Mouse (Mus musculus): ENCODE data around the gene Fgfr2. TPM values are rescaled to one million over a fixed set of nuclear protein-coding genes. Genes with fewer than 3 reads are reported as not detected.
"Not testable (repeated sequence)": the region's sequence is repeated elsewhere in the genome, so short reads cannot be mapped to it uniquely, and the experiment has no call there.

The Fgfr2 gene
- polyA plus RNA-seq, 1 experiment from 2014 or later, result 18.5 TPM

GRCm38 (mm10) chr7:131471551-131471950 lies 1651.6 kb downstream of the Fgfr2 start:
- no peaks in the 10 kb centered on the region for H3K36me3 ChIP-seq
- 58% methylated on average over 5 of the region's 5 CpGs for WGBS (ENCODE audit: insufficient replicate concordance)
- ATAC-seq, result no peak
- H3K27ac ChIP-seq, result no peak overlapping the region
- no peaks in the 10 kb centered on the region for H3K4me1 ChIP-seq
- H3K27me3 ChIP-seq (replicated peaks), result no peaks in the 10 kb centered on the region
- H3K9ac ChIP-seq, result no peak overlapping the region
- H3K9me3 ChIP-seq (replicated peaks), result no peaks in the 10 kb centered on the region
- no peak overlapping the region for H3K4me3 ChIP-seq
- H3K4me2 ChIP-seq, result no peak overlapping the region

- no peak overlapping the region for H3K27ac ChIP-seq
- no peaks in the 10 kb centered on the region for H3K9me3 ChIP-seq (replicated peaks)
- no peak overlapping the region for H3K4me3 ChIP-seq
- no peaks in the 10 kb centered on the region for H3K27me3 ChIP-seq (replicated peaks)
- H3K9ac ChIP-seq, result no peak overlapping the region
- ATAC-seq, result no peak
- no peaks in the 10 kb centered on the region for H3K4me1 ChIP-seq
- no peaks in the 10 kb centered on the region for H3K36me3 ChIP-seq
- H3K4me2 ChIP-seq, result no peak overlapping the region
- WGBS (ENCODE audit: insufficient replicate concordance), result 35% methylated on average over 3 of the region's 3 CpGs
Observed at GRCm38 (mm10) chr7:131469506-131469905, 1653.6 kb downstream of the Fgfr2 start.

- ATAC-seq, result no peak
- Histone ChIP-seq H3K27me3 (replicated peaks) (no peaks in the 10 kb centered on the region), H3K4me3 (no peak overlapping the region), H3K4me2 (no peak overlapping the region), H3K36me3 (no peaks in the 10 kb centered on the region), H3K27ac (no peak overlapping the region), H3K9me3 (replicated peaks) (no peaks in the 10 kb centered on the region), H3K4me1 (no peaks in the 10 kb centered on the region), H3K9ac (no peak overlapping the region)
- 53% methylated on average over 3 of the region's 3 CpGs for WGBS (ENCODE audit: insufficient replicate concordance)
Observed at GRCm38 (mm10) chr7:131467312-131467711, 1655.8 kb downstream of the Fgfr2 start.

GRCm38 (mm10) chr7:131465735-131466134 lies 1657.4 kb downstream of the Fgfr2 start:
- Histone ChIP-seq H3K4me1 (no peaks in the 10 kb centered on the region), H3K27ac (no peak overlapping the region), H3K36me3 (no peaks in the 10 kb centered on the region), H3K27me3 (replicated peaks) (no peaks in the 10 kb centered on the region), H3K9ac (no peak overlapping the region), H3K9me3 (replicated peaks) (no peaks in the 10 kb centered on the region), H3K4me2 (no peak overlapping the region), H3K4me3 (no peak overlapping the region)
- 43% methylated on average over 3 of the region's 3 CpGs for WGBS (ENCODE audit: insufficient replicate concordance)
- no peak for ATAC-seq

GRCm38 (mm10) chr7:131465117-131465601 lies 1658.0 kb downstream of the Fgfr2 start:
- Histone ChIP-seq H3K4me3 (no peak overlapping the region), H3K9ac (no peak overlapping the region), H3K4me2 (no peak overlapping the region), H3K27me3 (replicated peaks) (no peaks in the 10 kb centered on the region), H3K9me3 (replicated peaks) (no peaks in the 10 kb centered on the region), H3K36me3 (no peaks in the 10 kb centered on the region), H3K4me1 (no peaks in the 10 kb centered on the region), H3K27ac (no peak overlapping the region)
- 52% methylated on average over 3 of the region's 3 CpGs for WGBS (ENCODE audit: insufficient replicate concordance)
- no peak for ATAC-seq

GRCm38 (mm10) chr7:131456714-131457113 lies 1666.4 kb downstream of the Fgfr2 start:
- ATAC-seq, result no peak
- Histone ChIP-seq H3K4me2 (no peak overlapping the region), H3K4me1 (no peaks in the 10 kb centered on the region), H3K27ac (no peak overlapping the region), H3K9ac (no peak overlapping the region), H3K4me3 (no peak overlapping the region), H3K27me3 (replicated peaks) (no peaks in the 10 kb centered on the region), H3K9me3 (replicated peaks) (no peaks in the 10 kb centered on the region), H3K36me3 (no peaks in the 10 kb centered on the region)
- WGBS (ENCODE audit: insufficient replicate concordance), result 68% methylated on average over 5 of the region's 5 CpGs

GRCm38 (mm10) chr7:131437051-131437450 lies 1686.1 kb downstream of the Fgfr2 start:
- Histone ChIP-seq H3K9ac (no peak overlapping the region), H3K27me3 (replicated peaks) (no peaks in the 10 kb centered on the region), H3K27ac (no peak overlapping the region), H3K4me1 (no peaks in the 10 kb centered on the region), H3K4me2 (no peak overlapping the region), H3K9me3 (replicated peaks) (no peaks in the 10 kb centered on the region), H3K4me3 (no peak overlapping the region), H3K36me3 (peaks cover 3% of the 10 kb centered on the region; the same call in 1 of the 2 replicates)
- 48% methylated on average over 3 of the region's 3 CpGs for WGBS (ENCODE audit: insufficient replicate concordance)
- no peak for ATAC-seq

GRCm38 (mm10) chr7:131434276-131434675 lies 1688.9 kb downstream of the Fgfr2 start:
- no peaks in the 10 kb centered on the region for H3K9me3 ChIP-seq (replicated peaks)
- WGBS (ENCODE audit: insufficient replicate concordance), result 57% methylated on average over 1 of the region's 1 CpGs
- ATAC-seq, result no peak

GRCm38 (mm10) chr7:131432244-131432643 lies 1690.9 kb downstream of the Fgfr2 start:
- no peaks in the 10 kb centered on the region for H3K9me3 ChIP-seq (replicated peaks)
- peaks cover 7% of the 10 kb centered on the region for H3K36me3 ChIP-seq
- no peak overlapping the region for H3K27ac ChIP-seq
- no peak overlapping the region for H3K4me3 ChIP-seq
- 16% methylated on average over 1 of the region's 1 CpGs for WGBS (ENCODE audit: insufficient replicate concordance)
- H3K27me3 ChIP-seq (replicated peaks), result no peaks in the 10 kb centered on the region
- no peak overlapping the region for H3K9ac ChIP-seq
- no peak overlapping the region for H3K4me2 ChIP-seq
- no peaks in the 10 kb centered on the region for H3K4me1 ChIP-seq
- no peak for ATAC-seq

More at GRCm38 (mm10) chr7:131434276-131434675, 1688.9 kb downstream of the Fgfr2 start:
- Histone ChIP-seq H3K4me3 (no peak overlapping the region), H3K4me1 (no peaks in the 10 kb centered on the region), H3K27ac (no peak overlapping the region), H3K36me3 (peaks cover 7% of the 10 kb centered on the region), H3K9ac (no peak overlapping the region), H3K4me2 (no peak overlapping the region), H3K27me3 (replicated peaks) (no peaks in the 10 kb centered on the region)

- Histone ChIP-seq H3K27ac (no peak overlapping the region), H3K9ac (no peak overlapping the region), H3K4me1 (peaks cover 21% of the 10 kb centered on the region), H3K4me2 (no peak overlapping the region), H3K27me3 (replicated peaks) (no peaks in the 10 kb centered on the region), H3K4me3 (no peak overlapping the region), H3K9me3 (replicated peaks) (0 out of 2 replicates have a peak, but pooled peaks cover 5% of the 10 kb centered on the region), H3K36me3 (peaks cover 17% of the 10 kb centered on the region)
- ATAC-seq, result no peak
- 79% methylated on average over 5 of the region's 5 CpGs for WGBS (ENCODE audit: insufficient replicate concordance)
Observed at GRCm38 (mm10) chr7:131427331-131427730, 1695.8 kb downstream of the Fgfr2 start.

GRCm38 (mm10) chr7:131424912-131425311 lies 1698.2 kb downstream of the Fgfr2 start:
- Histone ChIP-seq H3K36me3 (peaks cover 11% of the 10 kb centered on the region; the same call in 1 of the 2 replicates), H3K4me3 (no peak overlapping the region), H3K27ac (peak overlapping the region; percentile 72), H3K4me2 (peak overlapping the region; percentile 50), H3K4me1 (peaks cover 22% of the 10 kb centered on the region), H3K9me3 (replicated peaks) (0 out of 2 replicates have a peak, but pooled peaks cover 5% of the 10 kb centered on the region), H3K27me3 (replicated peaks) (no peaks in the 10 kb centered on the region), H3K9ac (no peak overlapping the region)
- WGBS (ENCODE audit: insufficient replicate concordance), result 25% methylated on average over 2 of the region's 2 CpGs
- peak; percentile 100 for ATAC-seq

- no peak overlapping the region for H3K4me2 ChIP-seq
- no peaks in the 10 kb centered on the region for H3K36me3 ChIP-seq
- ATAC-seq, result no peak
- H3K4me3 ChIP-seq, result no peak overlapping the region
- no peak overlapping the region for H3K9ac ChIP-seq
- H3K9me3 ChIP-seq (replicated peaks), result no peaks in the 10 kb centered on the region
- H3K27me3 ChIP-seq (replicated peaks), result no peaks in the 10 kb centered on the region
- H3K27ac ChIP-seq, result no peak overlapping the region
- peaks cover 3% of the 10 kb centered on the region; the same call in 1 of the 2 replicates for H3K4me1 ChIP-seq
Observed at GRCm38 (mm10) chr7:131417605-131418004, 1705.5 kb downstream of the Fgfr2 start.

GRCm38 (mm10) chr7:131416742-131417141 lies 1706.4 kb downstream of the Fgfr2 start:
- H3K27me3 ChIP-seq (replicated peaks); H3K36me3 ChIP-seq; ATAC-seq; H3K4me1 ChIP-seq; H3K9me3 ChIP-seq (replicated peaks); H3K27ac ChIP-seq; H3K4me3 ChIP-seq; H3K9ac ChIP-seq; H3K4me2 ChIP-seq: not testable (repeated sequence)

Measured in liver, embryonic 12.5 days (tissue).